Mouse (Mus musculus) embryonic facial prominence, embryonic 14.5 days (tissue): ENCODE results near the gene Ppm1k. TPM values are rescaled to one million over a fixed set of nuclear protein-coding genes. Genes with fewer than 3 reads are reported as not detected.
"Not testable (repeated sequence)": the region's sequence is repeated elsewhere in the genome, so short reads cannot be mapped to it uniquely, and the experiment has no call there.

Experiments
- ATAC-seq: fragments of 200-750 bp; cut with Nextera tagmentation; 2 replicates; pipeline ENCODE4 v1.8.0; 2017; ENCODE audit warnings: low read depth, moderate number of reproducible peaks, moderate TSS enrichment
- DNase-seq: peaks from one replicate; pipeline ENCODE4 v3.0.0-alpha.2; 2015; ENCODE audit warnings: low spot score
- H3K27ac ChIP-seq: fragments of 300-500 bp; sonication (generic); replicated peaks from 2 replicates; pipeline ENCODE4 v1.5.1; 2014; ENCODE audit warnings: low read depth, mild to moderate bottlenecking, low read length, moderate library complexity
- H3K27me3 ChIP-seq: fragments of 300-500 bp; sonication (generic); replicated peaks from 2 replicates; pipeline ENCODE4 v1.6.1; 2014; ENCODE audit warnings: low read length; ENCODE audit not compliant: control insufficient read depth, insufficient read depth
- H3K36me3 ChIP-seq: fragments of 300-500 bp; sonication (generic); 2 replicates; pipeline ENCODE4 v1.6.1; 2014; ENCODE audit warnings: low read length, mixed read lengths; ENCODE audit not compliant: control insufficient read depth, insufficient read depth
- H3K4me1 ChIP-seq: fragments of 300-500 bp; sonication (generic); 2 replicates; pipeline ENCODE4 v1.6.1; 2014; ENCODE audit warnings: antibody characterized with exemption, low read length; ENCODE audit not compliant: control insufficient read depth, insufficient read depth
- H3K4me2 ChIP-seq: fragments of 300-500 bp; sonication (generic); 2 replicates; pipeline ENCODE4 v1.6.1; 2014; ENCODE audit warnings: low read depth, mild to moderate bottlenecking, low read length, moderate library complexity, mixed read lengths
- H3K4me3 ChIP-seq: fragments of 300-500 bp; sonication (generic); 2 replicates; pipeline ENCODE4 v1.5.1; 2014; ENCODE audit warnings: low read depth, mild to moderate bottlenecking, low read length
- H3K9ac ChIP-seq: fragments of 300-500 bp; sonication (generic); 2 replicates; pipeline ENCODE4 v1.6.1; 2014; ENCODE audit warnings: low read depth, mild to moderate bottlenecking, low read length, moderate library complexity, mixed read lengths
- H3K9me3 ChIP-seq: fragments of 300-500 bp; sonication (generic); 2 replicates; pipeline ENCODE4 v1.6.1; 2016; ENCODE audit warnings: low read length; ENCODE audit not compliant: control insufficient read depth
- WGBS: fragments of 180-500 bp; shearing (Covaris S2); extraction: QIAGEN DNeasy Blood & Tissue Kit; methylation state at CpG from one replicate; pipeline ENCODE4 v1.1.7; 2014; 5-methylcytosine and 5-hydroxymethylcytosine counted together
- polyA plus RNA-seq: library from polyadenylated mRNA; unstranded; fragments of >200 nt; fragmentation: Nextera tagmentation; extraction: Ambion mirVana; gene quantifications from 2 replicates; pipeline ENCODE4 v1.2.1, GENCODE M21; 2014

Ppm1k gene
- polyA plus RNA-seq, 1 experiment from 2014 or later = 3.0 TPM

DNA sequence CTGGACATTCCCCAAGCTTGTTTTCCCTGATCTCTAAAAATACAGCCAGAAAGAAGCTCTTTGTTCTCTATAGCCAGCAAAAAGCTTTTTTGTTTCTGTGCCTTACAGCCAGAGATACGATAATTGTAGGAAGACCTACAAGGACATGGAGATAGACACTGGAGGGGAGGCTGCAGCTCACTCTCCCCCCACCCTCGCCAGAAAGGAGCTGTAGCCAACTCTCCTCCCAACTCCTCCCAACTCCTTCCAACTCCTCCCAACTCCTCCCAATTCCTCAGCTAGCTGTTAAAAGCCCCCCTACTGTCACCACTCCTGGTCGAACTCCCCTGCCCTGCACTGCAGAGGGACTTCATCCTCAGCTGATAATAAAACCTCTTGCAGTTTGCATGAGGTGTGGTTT, 67.1 kb downstream of the Ppm1k start:
- not testable (repeated sequence) for H3K36me3 ChIP-seq
- WGBS = 13% methylated on average over 3 of the region's 3 CpGs

More for the DNA sequence above, 67.1 kb downstream of the Ppm1k start:
- not testable (repeated sequence) for H3K4me2 ChIP-seq, H3K27ac ChIP-seq, H3K4me1 ChIP-seq, H3K4me3 ChIP-seq, H3K27me3 ChIP-seq, H3K9ac ChIP-seq, ATAC-seq, H3K9me3 ChIP-seq, DNase-seq

Other genes with a start within 250 kb of the Ppm1k start
- gene Vmn1r16, start 206.0 kb downstream of the Ppm1k start, polyA plus RNA-seq = not detected in 2 replicates
- gene Vmn1r17, start 171.7 kb downstream of the Ppm1k start, polyA plus RNA-seq = not detected in 2 replicates
- not detected in 2 replicates for gene Vmn1r18, start 139.7 kb downstream of the Ppm1k start, polyA plus RNA-seq
- gene Vmn1r19, start 131.7 kb downstream of the Ppm1k start, polyA plus RNA-seq = not detected in 2 replicates
- gene Vmn1r20, start 106.5 kb downstream of the Ppm1k start, polyA plus RNA-seq = not detected in 2 replicates
- 2.4 TPM in 2 replicates for gene Herc6, start 45.5 kb upstream of the Ppm1k start, polyA plus RNA-seq
- 13.1 and 14.3 TPM in 2 replicates for gene Pyurf, start 156.6 kb upstream of the Ppm1k start, polyA plus RNA-seq
- 24.7 and 25.6 TPM in 2 replicates for gene Lancl2, start 167.1 kb upstream of the Ppm1k start, polyA plus RNA-seq